ENCODE assay signal across 7 mouse cellular contexts in the genomic region with DNA sequence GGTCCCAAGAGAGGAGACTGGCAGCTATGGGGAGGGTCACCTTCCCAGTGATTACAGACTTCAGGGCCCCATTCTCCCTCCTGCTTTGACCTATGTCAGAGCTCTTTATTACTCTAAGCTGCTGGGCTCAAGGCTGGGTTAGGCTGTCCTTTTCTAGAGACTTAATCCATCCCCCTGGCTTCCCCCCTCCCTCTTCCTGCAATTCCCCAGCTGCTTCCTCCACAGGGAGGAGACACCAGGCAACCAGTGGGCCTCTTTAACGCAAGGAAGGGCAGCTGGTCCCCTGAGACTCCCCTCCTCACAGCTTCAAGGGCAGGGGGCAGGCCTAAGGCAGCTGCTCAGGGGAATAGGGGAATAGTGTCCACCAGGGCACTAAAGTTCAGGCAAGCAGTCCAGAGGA. TPM values are rescaled to one million over a fixed set of nuclear protein-coding genes. Genes with fewer than 3 reads are reported as not detected.
DNase-seq lines count a peak whose midpoint lies in the region; ATAC-seq lines count a peak whose summit lies in the region.

No protein-coding gene starts in this region.

- H3K4me2 ChIP-seq in liver, embryonic 15.5 days: 0 out of 2 replicates have a peak overlapping the region, but pooled peaks have one; percentile 88
- H3K4me2 ChIP-seq in liver, embryonic 12.5 days: no peak overlapping the region
- 0 out of 2 replicates have a peak overlapping the region, but pooled peaks have one; percentile 27 for H3K4me2 ChIP-seq in heart, embryonic 11.5 days

- peak; percentile 54 to 83 for DNase-seq in kidney, postnatal 25 days
- peak; percentile 93 for DNase-seq in retina, postnatal 1 day
- no peak for DNase-seq in right cerebral cortex, postnatal 14 days

- H3K4me3 ChIP-seq in liver, embryonic 15.5 days (replicated peaks): no peak overlapping the region
- no peak overlapping the region for H3K4me3 ChIP-seq in liver, embryonic 12.5 days
- H3K4me3 ChIP-seq in heart, embryonic 11.5 days (ENCODE audit: low read depth, low read length): no peak overlapping the region

- 13% methylated on average over 1 of the region's 1 CpGs for WGBS in liver, embryonic 15.5 days (ENCODE audit: insufficient replicate concordance)
- 24% methylated on average over 1 of the region's 1 CpGs for WGBS in liver, embryonic 12.5 days (ENCODE audit: insufficient replicate concordance)
- 7% methylated on average over 1 of the region's 1 CpGs for WGBS in heart, embryonic 11.5 days (ENCODE audit: insufficient replicate concordance)

- no peak overlapping the region for H3K9ac ChIP-seq in liver, embryonic 15.5 days
- no peak overlapping the region for H3K9ac ChIP-seq in liver, embryonic 12.5 days
- no peak overlapping the region for H3K9ac ChIP-seq in heart, embryonic 11.5 days (ENCODE audit: low read depth, low read length)

- H3K9me3 ChIP-seq in liver, embryonic 15.5 days (replicated peaks): no peaks in the 10 kb centered on the region
- H3K9me3 ChIP-seq in liver, embryonic 12.5 days (replicated peaks): no peaks in the 10 kb centered on the region
- H3K9me3 ChIP-seq in heart, embryonic 11.5 days (replicated peaks; ENCODE audit: control insufficient read depth, low read length): no peaks in the 10 kb centered on the region

- no peak for ATAC-seq in liver, embryonic 15.5 days (ENCODE audit: insufficient read depth)
- no peak for ATAC-seq in liver, embryonic 12.5 days
- no peak for ATAC-seq in heart, embryonic 11.5 days (replicated peaks; ENCODE audit: insufficient number of reproducible peaks, low FRiP score, low TSS enrichment)
- ATAC-seq in megakaryocyte-erythroid progenitor cell, adult 5-6 weeks (replicated peaks; ENCODE audit: low FRiP score, low TSS enrichment, poor library complexity, severe bottlenecking): no peak

- H3K36me3 ChIP-seq in liver, embryonic 15.5 days (replicated peaks): no peaks in the 10 kb centered on the region
- no peaks in the 10 kb centered on the region for H3K36me3 ChIP-seq in liver, embryonic 12.5 days
- no peaks in the 10 kb centered on the region for H3K36me3 ChIP-seq in heart, embryonic 11.5 days (ENCODE audit: control insufficient read depth, insufficient read depth, low read length)

- peaks cover 38% of the 10 kb centered on the region for H3K4me1 ChIP-seq in liver, embryonic 15.5 days (replicated peaks)
- peaks cover 40% of the 10 kb centered on the region for H3K4me1 ChIP-seq in liver, embryonic 12.5 days
- H3K4me1 ChIP-seq in heart, embryonic 11.5 days (ENCODE audit: control insufficient read depth, insufficient read depth, low read length): peaks cover 17% of the 10 kb centered on the region

- no peak overlapping the region for H3K27ac ChIP-seq in liver, embryonic 15.5 days (replicated peaks)
- H3K27ac ChIP-seq in liver, embryonic 12.5 days: no peak overlapping the region
- H3K27ac ChIP-seq in heart, embryonic 11.5 days (ENCODE audit: low read depth, low read length): no peak overlapping the region

- peaks cover 59% of the 10 kb centered on the region for H3K27me3 ChIP-seq in liver, embryonic 15.5 days
- H3K27me3 ChIP-seq in liver, embryonic 12.5 days (replicated peaks): peaks cover 58% of the 10 kb centered on the region
- H3K27me3 ChIP-seq in heart, embryonic 11.5 days (ENCODE audit: control insufficient read depth, insufficient read depth, low read length): peaks cover 15% of the 10 kb centered on the region

RNA-seq across cellular contexts. Expression of a gene that starts 1.9 kb away (rescaled TPM):
- polyA plus RNA-seq in liver, embryonic 15.5 days (2015; fragmentation: Nextera tagmentation; extraction: Ambion mirVana): 8.0 and 10.6 TPM in 2 replicates
- polyA plus RNA-seq in liver, embryonic 12.5 days (2016; fragmentation: Nextera tagmentation; extraction: Ambion mirVana): 13.7 and 14.3 TPM in 2 replicates
- 34.3 and 40.4 TPM in 2 replicates for polyA plus RNA-seq in heart, embryonic 11.5 days (2014; fragmentation: Nextera tagmentation; extraction: Ambion mirVana)
- total RNA-seq in megakaryocyte-erythroid progenitor cell, adult 5-6 weeks (2014; fragmentation: Nextera tagmentation): 35.5 and 56.9 TPM in 2 replicates
- 16.8 and 19.5 TPM in 2 replicates for total RNA-seq in megakaryocyte-erythroid progenitor cell, adult 5-6 weeks (2017)

RNA-seq across cellular contexts. Expression of a gene that starts 34.9 kb away (rescaled TPM):
- 0.02 and 0.06 TPM in 2 replicates for polyA plus RNA-seq in liver, embryonic 15.5 days (2015; fragmentation: Nextera tagmentation; extraction: Ambion mirVana)
- polyA plus RNA-seq in liver, embryonic 12.5 days (2016; fragmentation: Nextera tagmentation; extraction: Ambion mirVana): 0.07 and 0.12 TPM in 2 replicates
- polyA plus RNA-seq in heart, embryonic 11.5 days (2014; fragmentation: Nextera tagmentation; extraction: Ambion mirVana): 1.6 and 1.8 TPM in 2 replicates
- total RNA-seq in megakaryocyte-erythroid progenitor cell, adult 5-6 weeks (2014; fragmentation: Nextera tagmentation): not detected in 2 replicates
- total RNA-seq in megakaryocyte-erythroid progenitor cell, adult 5-6 weeks (2017): not detected in 2 replicates

RNA-seq across cellular contexts. Expression of a gene that starts 49.4 kb away (rescaled TPM):
- 8.5 and 9.4 TPM in 2 replicates for polyA plus RNA-seq in liver, embryonic 15.5 days (2015; fragmentation: Nextera tagmentation; extraction: Ambion mirVana)
- 23.2 and 27.2 TPM in 2 replicates for polyA plus RNA-seq in liver, embryonic 12.5 days (2016; fragmentation: Nextera tagmentation; extraction: Ambion mirVana)
- polyA plus RNA-seq in heart, embryonic 11.5 days (2014; fragmentation: Nextera tagmentation; extraction: Ambion mirVana): 39.9 and 43.0 TPM in 2 replicates
- 70.5 and 81.2 TPM in 2 replicates for total RNA-seq in megakaryocyte-erythroid progenitor cell, adult 5-6 weeks (2014; fragmentation: Nextera tagmentation)
- total RNA-seq in megakaryocyte-erythroid progenitor cell, adult 5-6 weeks (2017): 63.8 and 71.0 TPM in 2 replicates

RNA-seq across cellular contexts. Expression of a gene that starts 58.0 kb away (rescaled TPM):
- polyA plus RNA-seq in liver, embryonic 15.5 days (2015; fragmentation: Nextera tagmentation; extraction: Ambion mirVana): 23.4 and 25.0 TPM in 2 replicates
- 19.1 and 20.0 TPM in 2 replicates for polyA plus RNA-seq in liver, embryonic 12.5 days (2016; fragmentation: Nextera tagmentation; extraction: Ambion mirVana)
- polyA plus RNA-seq in heart, embryonic 11.5 days (2014; fragmentation: Nextera tagmentation; extraction: Ambion mirVana): 23.4 and 27.4 TPM in 2 replicates
- total RNA-seq in megakaryocyte-erythroid progenitor cell, adult 5-6 weeks (2014; fragmentation: Nextera tagmentation): 13.4 and 16.4 TPM in 2 replicates
- 6.9 and 13.5 TPM in 2 replicates for total RNA-seq in megakaryocyte-erythroid progenitor cell, adult 5-6 weeks (2017)
